Mouse (Mus musculus) liver, embryonic 14.5 days (tissue): Measurements from ENCODE around the gene Parn. TPM values are rescaled to one million over a fixed set of nuclear protein-coding genes. Genes with fewer than 3 reads are reported as not detected.

Source experiments
- ATAC-seq: fragments of 200-750 bp; cut with Nextera tagmentation; 2 replicates; pipeline ENCODE4 v1.8.0; 2017; ENCODE audit warnings: moderate number of reproducible peaks, mild to moderate bottlenecking, moderate library complexity; ENCODE audit not compliant: insufficient read depth
- DNase-seq, 3 experiments: peaks; one replicate each; pipeline ENCODE4 v3.0.0-alpha.2; 2012 to 2013; ENCODE audit warnings: low read depth in 3 of 3, low spot score in 3 of 3
- H3K27ac ChIP-seq: fragments of 300-500 bp; sonication (generic); 2 replicates; pipeline ENCODE4 v1.5.1; 2014; ENCODE audit warnings: moderate library complexity, mild to moderate bottlenecking, control low read depth, inconsistent platforms
- H3K27me3 ChIP-seq: fragments of 300-500 bp; sonication (generic); 2 replicates; pipeline ENCODE4 v1.6.1; 2014; ENCODE audit warnings: mild to moderate bottlenecking, low read length, moderate library complexity; ENCODE audit not compliant: control insufficient read depth, insufficient read depth
- H3K36me3 ChIP-seq: fragments of 300-500 bp; sonication (generic); replicated peaks from 2 replicates; pipeline ENCODE4 v1.6.1; 2014; ENCODE audit warnings: low read depth; ENCODE audit not compliant: control insufficient read depth, insufficient read depth
- H3K4me1 ChIP-seq, 2 experiments: fragments of 200-500 bp in 1 of 2; fragments of 300-500 bp in 1 of 2; sonication (generic) in 1 of 2; replicated peaks; 2 replicates each; pipeline ENCODE4 v1.6.1; 2012 to 2014; ENCODE audit warnings: antibody characterized with exemption in 1 of 2, inconsistent platforms in 1 of 2, low read length in 1 of 2; ENCODE audit not compliant: control insufficient read depth in 2 of 2, insufficient read depth in 2 of 2
- H3K4me2 ChIP-seq: fragments of 300-500 bp; sonication (generic); 2 replicates; pipeline ENCODE4 v1.6.1; 2014; ENCODE audit warnings: low read depth, mild to moderate bottlenecking, control low read depth, moderate library complexity
- H3K4me3 ChIP-seq, 2 experiments: fragments of 200-500 bp in 1 of 2; fragments of 300-500 bp in 1 of 2; sonication (generic) in 1 of 2; 2 replicates each; pipeline ENCODE4 v1.5.1; 2012 to 2014; ENCODE audit warnings: low read depth in 2 of 2, low read length in 2 of 2, mild to moderate bottlenecking in 2 of 2, control low read depth in 1 of 2, inconsistent platforms in 1 of 2, moderate library complexity in 1 of 2; ENCODE audit not compliant: insufficient read depth in 1 of 2
- H3K9ac ChIP-seq: fragments of 300-500 bp; sonication (generic); replicated peaks from 2 replicates; pipeline ENCODE4 v1.6.1; 2014; ENCODE audit warnings: mild to moderate bottlenecking, control low read depth, moderate library complexity
- H3K9me3 ChIP-seq: fragments of 300-500 bp; sonication (generic); 2 replicates; pipeline ENCODE4 v1.6.1; 2016; ENCODE audit warnings: low read length, mixed read lengths; ENCODE audit not compliant: control insufficient read depth
- CTCF ChIP-seq: IDR thresholded peaks from 2 replicates; pipeline ENCODE4 v1.5.1; 2016; ENCODE audit warnings: antibody characterized with exemption, low read depth, control low read depth
- EP300 ChIP-seq: IDR thresholded peaks from 2 replicates; pipeline ENCODE4 v1.6.1; 2016; ENCODE audit warnings: antibody characterized with exemption, low read depth
- whole genome bisulfite sequencing: fragments of 180-500 bp; shearing (Covaris S2); extraction: QIAGEN DNeasy Blood & Tissue Kit; methylation state at CpG from one replicate; pipeline ENCODE4 v1.1.7; 2014; ENCODE audit not compliant: insufficient replicate concordance; 5-methylcytosine and 5-hydroxymethylcytosine counted together
- polyA plus RNA-seq, 2 experiments: library from polyadenylated mRNA; depleted of rRNA in 1 of 2; stranded (reverse) in 1 of 2; unstranded in 1 of 2; fragments of >200 nt; fragmentation: Nextera tagmentation in 1 of 2; extraction: Ambion mirVana in 1 of 2; gene quantifications; 2 replicates each; pipeline versions ENCODE4 v1.2.1 to v1.2.3; 2012 to 2014

Gene Parn
- polyA plus RNA-seq, 2 experiments, result 7.1 to 12.9 TPM

DNA sequence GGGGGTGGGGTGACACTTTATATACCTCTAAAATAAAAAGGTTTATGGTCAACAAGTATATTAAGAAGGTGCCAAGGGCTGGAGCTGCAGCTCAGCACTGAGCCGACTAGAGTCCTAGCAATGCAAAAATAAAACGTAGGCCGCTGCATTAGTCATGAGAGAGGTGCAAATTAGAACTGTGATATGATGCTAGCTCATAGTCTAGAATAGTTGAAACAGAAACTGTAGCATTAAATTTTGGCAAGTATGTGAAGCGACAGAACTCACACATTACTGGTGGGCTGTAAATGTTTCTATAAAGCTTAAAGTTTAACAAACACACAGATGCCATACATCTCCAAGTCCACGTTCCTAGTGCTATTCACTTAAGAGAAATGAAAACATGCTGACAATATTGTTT lies 102.7 kb downstream of the Parn start:
- Histone ChIP-seq H3K4me1 (no peaks in the 10 kb centered on the region), H3K27ac (no peak overlapping the region), H3K9ac (no peak overlapping the region), H3K27me3 (no peaks in the 10 kb centered on the region), H3K9me3 (no peaks in the 10 kb centered on the region), H3K4me2 (no peak overlapping the region), H3K36me3 (no peaks in the 10 kb centered on the region), H3K4me3 (no peak overlapping the region)
- 82% methylated on average over 5 of the region's 5 CpGs for WGBS
- no peak for ATAC-seq
- TF ChIP-seq CTCF (no peak), EP300 (no peak)
- no peak for DNase-seq

DNA sequence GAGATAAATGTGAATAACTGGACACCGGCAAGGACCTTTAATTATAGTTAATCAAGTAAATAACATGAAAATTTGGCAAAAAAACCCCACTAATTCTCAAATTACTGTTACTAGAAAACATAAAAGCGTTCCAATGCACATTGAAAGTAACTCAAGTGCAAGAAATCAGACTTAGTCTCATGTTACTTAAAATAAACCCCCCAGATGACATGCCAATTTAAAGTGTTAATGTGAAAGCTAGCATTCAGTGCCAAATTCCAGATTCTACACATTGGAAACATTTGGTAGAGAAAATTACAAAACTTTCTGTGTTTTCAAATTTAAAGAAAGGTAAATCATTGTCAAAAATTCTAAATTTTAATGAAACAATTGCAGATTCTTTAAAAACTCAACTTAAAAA lies 110.2 kb downstream of the Parn start:
- Histone ChIP-seq H3K4me1 (0 out of 4 replicates have a peak, but pooled peaks cover 0 to 2% of the 10 kb centered on the region in 2 experiments), H3K4me3 (no peak overlapping the region), H3K27ac (no peak overlapping the region), H3K9ac (no peak overlapping the region), H3K27me3 (no peaks in the 10 kb centered on the region), H3K36me3 (no peaks in the 10 kb centered on the region), H3K4me2 (no peak overlapping the region), H3K9me3 (no peaks in the 10 kb centered on the region; the same call in 1 of the 2 replicates)
- TF ChIP-seq CTCF (no peak), EP300 (no peak)
- DNase-seq (no peak), ATAC-seq (no peak)
- WGBS, result 83% methylated on average over 2 of the region's 2 CpGs

DNA sequence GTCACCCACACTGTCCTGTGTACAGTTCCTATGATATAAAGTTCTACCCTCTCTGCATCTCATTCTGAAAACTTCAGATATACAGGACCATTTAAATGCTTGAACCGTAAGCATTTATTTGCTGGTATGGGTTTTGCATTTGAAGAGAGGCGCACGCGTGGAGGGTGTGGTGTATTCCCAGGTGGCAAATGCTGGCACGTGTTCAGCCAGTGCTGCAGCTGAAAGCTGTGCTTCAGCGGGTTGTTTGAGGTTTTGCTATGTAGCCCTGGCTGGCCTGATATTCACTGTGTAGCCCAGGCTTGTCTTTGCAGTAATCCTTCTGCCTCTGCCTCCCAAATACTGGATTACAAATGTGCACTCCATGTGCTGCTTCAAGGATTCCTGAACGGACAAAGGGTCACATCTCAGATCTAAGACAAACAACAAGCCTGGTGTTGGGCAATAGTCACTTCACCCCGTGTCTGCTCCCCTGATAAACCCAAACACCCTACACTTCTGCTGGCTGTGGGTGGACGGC lies 111.0 kb downstream of the Parn start:
- DNase-seq (no peak), ATAC-seq (no peak)
- 80% methylated on average over 9 of the region's 9 CpGs for WGBS
- TF ChIP-seq CTCF (no peak), EP300 (no peak)
- Histone ChIP-seq H3K27me3 (no peaks in the 10 kb centered on the region), H3K4me3 (no peak overlapping the region), H3K4me1 (0 out of 4 replicates have a peak, but pooled peaks cover 0 to 2% of the 10 kb centered on the region in 2 experiments), H3K27ac (no peak overlapping the region), H3K9ac (no peak overlapping the region), H3K36me3 (no peaks in the 10 kb centered on the region), H3K9me3 (no peaks in the 10 kb centered on the region; the same call in 1 of the 2 replicates), H3K4me2 (no peak overlapping the region)

DNA sequence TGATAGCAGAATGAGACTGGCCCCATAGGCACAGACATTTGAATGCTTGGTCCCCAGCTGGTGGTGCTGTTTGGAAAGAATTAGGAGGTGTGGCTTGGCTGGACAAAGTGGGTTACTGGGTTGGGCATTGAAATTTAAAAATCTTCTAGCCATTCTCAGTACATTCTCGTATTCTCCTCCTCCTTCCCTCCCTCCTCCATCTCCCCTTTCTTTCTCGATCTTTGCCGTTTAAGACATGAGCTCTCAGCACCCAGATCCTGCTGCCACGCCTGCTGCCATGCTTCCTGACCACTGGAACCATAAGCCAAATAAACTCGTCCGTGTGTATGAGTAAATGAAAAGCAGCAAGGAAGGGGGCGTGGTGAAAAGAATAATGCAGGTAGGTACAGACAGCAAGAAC lies 111.5 kb downstream of the Parn start:
- Histone ChIP-seq H3K36me3 (no peaks in the 10 kb centered on the region), H3K9ac (no peak overlapping the region), H3K9me3 (no peaks in the 10 kb centered on the region; the same call in 1 of the 2 replicates), H3K27ac (no peak overlapping the region), H3K4me3 (no peak overlapping the region), H3K4me2 (no peak overlapping the region), H3K4me1 (0 out of 4 replicates have a peak, but pooled peaks cover 0 to 2% of the 10 kb centered on the region in 2 experiments), H3K27me3 (no peaks in the 10 kb centered on the region)
- ATAC-seq (no peak), DNase-seq (no peak)
- TF ChIP-seq CTCF (no peak), EP300 (no peak)
- 85% methylated on average over 7 of the region's 7 CpGs for WGBS

DNA sequence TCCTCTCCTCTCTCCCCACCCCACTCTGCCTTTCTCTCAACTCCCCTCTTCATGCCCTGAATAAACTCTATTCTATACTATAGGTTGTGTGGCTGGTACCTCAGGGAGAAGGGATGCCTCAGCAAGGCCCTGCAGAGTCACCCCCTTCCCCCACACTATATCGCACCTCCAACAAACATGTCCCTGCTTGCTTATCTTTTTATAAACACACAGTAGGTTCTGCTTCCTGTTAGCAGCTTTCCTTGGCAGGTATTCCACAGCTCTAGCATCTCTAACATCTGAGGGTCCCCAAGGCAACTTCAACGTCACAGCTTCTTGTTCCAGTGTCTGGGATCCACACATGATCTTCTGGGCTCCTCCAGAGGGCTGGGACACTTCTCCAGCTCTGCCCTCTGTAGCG lies 117.3 kb downstream of the Parn start:
- no peak overlapping the region for H3K4me2 ChIP-seq
- H3K9ac ChIP-seq, result no peak overlapping the region
- ATAC-seq (no peak), DNase-seq (no peak)
- no peaks in the 10 kb centered on the region for H3K27me3 ChIP-seq
- 80% methylated on average over 3 of the region's 3 CpGs for WGBS
- H3K27ac ChIP-seq, result no peak overlapping the region
- H3K4me3 ChIP-seq, result no peak overlapping the region
- no peaks in the 10 kb centered on the region for H3K4me1 ChIP-seq
- no peak for TF ChIP-seq EP300
- TF ChIP-seq CTCF, result no peak
- H3K9me3 ChIP-seq, result no peaks in the 10 kb centered on the region; the same call in none of the 2 replicates
- H3K36me3 ChIP-seq, result no peaks in the 10 kb centered on the region
